Mouse (Mus musculus): Measurements from ENCODE around the gene Elmo3.

Elmo3 gene

GRCm38 (mm10) chr8:105354549-105354948, 49.1 kb downstream of the Elmo3 start:
- DNase-seq (ENCODE audit: low spot score in 2 of 2), result no peak

GRCm38 (mm10) chr8:105355179-105356024, 50.0 kb downstream of the Elmo3 start:
- no peak for DNase-seq (ENCODE audit: low spot score in 2 of 2)

DNA sequence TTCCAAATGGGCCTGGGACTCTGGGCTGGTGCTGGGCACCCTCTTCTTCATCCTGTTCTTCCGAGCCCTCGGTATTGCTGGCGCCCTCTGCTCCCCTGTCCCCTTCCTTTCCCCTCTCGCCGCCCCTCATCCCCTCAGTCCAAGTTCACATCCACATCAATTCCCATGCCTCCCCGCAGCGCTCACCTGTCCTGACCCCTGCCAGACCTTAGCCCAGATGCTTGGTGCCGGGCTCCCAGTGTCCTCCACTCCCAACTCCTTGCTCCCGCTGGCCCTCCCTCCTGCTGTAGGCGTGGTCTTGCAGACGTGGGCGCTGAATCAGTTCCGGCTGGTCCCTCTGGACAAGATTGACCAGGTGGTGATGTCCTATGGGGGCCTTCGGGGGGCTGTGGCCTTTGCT, 51.3 kb downstream of the Elmo3 start:
- DNase-seq (ENCODE audit: low spot score in 2 of 2), result no peak

GRCm38 (mm10) chr8:105359208-105359607, 53.8 kb downstream of the Elmo3 start:
- DNase-seq (ENCODE audit: low spot score in 2 of 2), result no peak

DNA sequence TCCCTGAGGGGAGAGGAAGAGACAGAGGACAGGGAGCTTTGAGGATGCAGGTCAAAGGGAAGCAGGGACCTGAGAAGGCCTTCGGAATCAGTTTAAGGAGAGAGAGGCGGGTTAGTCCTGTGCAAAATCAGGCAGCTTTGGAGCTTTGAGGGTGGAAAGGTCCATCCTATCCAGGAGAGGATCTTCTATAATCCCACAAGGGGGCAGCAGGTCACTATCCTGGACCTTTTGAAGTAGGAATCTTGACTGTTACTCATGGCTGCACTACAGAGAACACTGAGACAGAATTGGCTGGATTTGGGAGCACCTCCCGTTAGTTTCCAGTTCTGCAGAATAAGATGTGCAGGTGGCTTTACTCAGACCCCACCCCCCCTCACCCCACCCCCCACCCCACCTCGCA, 54.2 kb downstream of the Elmo3 start:
- no peak for DNase-seq (ENCODE audit: low spot score in 2 of 2)
